Mouse (Mus musculus): Measurements from ENCODE around the gene Slc30a9.

DNA sequence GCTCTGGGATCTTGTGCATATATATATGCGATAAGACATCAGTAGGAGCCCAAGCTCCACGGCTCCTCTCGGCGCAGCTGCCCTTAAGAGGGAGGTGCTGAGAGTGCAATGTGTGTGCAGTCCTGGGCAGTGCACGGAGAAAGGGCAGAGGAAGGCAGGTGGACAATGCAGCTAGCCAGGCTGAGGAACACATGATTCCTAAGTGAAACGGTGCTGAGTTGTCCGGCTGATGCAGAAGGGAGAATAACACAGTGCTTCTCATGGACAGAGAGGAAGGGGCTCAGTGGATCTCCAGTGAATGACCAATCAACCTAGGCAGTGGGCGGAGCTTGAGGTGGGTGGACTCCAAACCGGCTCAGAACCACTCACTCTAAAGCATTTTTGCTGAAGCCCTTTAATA is 94.9 kb downstream of the Slc30a9 start:
- TF ChIP-seq CTCF (IDR thresholded peaks at IDR 0.05; ENCODE audit: borderline replicate concordance, insufficient read depth, low read length) = no peak
- no peak for TF ChIP-seq POLR2A (IDR thresholded peaks at IDR 0.05; ENCODE audit: low read depth, low read length)

Measured in embryonic fibroblast, embryonic 13.5 days (primary cell).